Mouse (Mus musculus): Measurements from ENCODE around the gene Mrvi1.

- TF ChIP-seq ZC3H11A (IDR thresholded peaks at IDR 0.05; ENCODE audit: borderline replicate concordance, low read depth, low read length): no peak
- TF ChIP-seq MAFK (IDR thresholded peaks at IDR 0.05; ENCODE audit: insufficient read depth, low read depth, low read length): no peak
- no peak for TF ChIP-seq CHD2 (IDR thresholded peaks at IDR 0.05; ENCODE audit: low read depth, low read length)
- no peak for TF ChIP-seq HCFC1 (IDR thresholded peaks at IDR 0.05; ENCODE audit: borderline replicate concordance, insufficient read depth, low read length)
Observed at GRCm38 (mm10) chr7:110941116-110941521, 41.1 kb downstream of the Mrvi1 start.
